In the genomic region with DNA sequence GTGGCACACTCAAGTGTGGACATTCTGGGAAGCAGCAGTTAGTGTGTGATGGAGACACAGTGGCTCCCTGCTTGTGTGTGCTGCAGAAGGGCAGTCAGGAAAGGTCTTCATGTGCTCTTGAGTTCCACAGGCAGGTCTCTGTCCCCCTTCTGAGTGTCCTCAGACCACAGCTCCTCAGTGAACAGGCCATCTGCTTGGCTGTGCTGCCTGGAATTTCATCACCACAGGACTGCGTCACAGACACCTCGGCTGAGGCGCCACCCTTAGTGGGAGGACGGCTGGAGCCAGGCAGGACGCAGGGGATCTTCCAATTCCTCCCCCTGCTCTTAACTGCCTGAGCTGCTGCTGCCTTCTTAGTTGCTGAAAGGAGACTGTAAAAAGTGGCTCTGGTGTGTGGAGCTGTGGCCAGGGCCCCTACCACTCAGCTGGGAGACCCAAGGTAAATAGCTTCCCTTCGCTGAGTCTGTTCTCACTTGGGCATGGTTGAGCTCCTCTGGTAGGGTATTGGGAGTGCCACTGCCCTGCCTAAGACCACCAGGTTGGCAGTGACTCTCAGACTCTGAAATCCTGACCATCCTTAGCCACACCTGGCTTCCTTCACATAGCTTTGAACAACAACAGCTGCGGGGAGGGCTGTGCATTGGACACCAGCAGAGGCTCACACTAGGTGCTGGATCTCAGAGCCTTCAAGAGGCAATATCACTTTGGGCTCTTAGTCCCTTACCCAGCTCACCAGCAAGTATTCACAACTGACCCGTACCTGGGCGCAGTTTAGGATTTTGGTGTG, we compare ENCODE assay signal across 10 mouse cellular contexts. TPM values are rescaled to one million over a fixed set of nuclear protein-coding genes. Genes with fewer than 3 reads are reported as not detected.
DNase-seq lines count a peak whose midpoint lies in the region; ATAC-seq lines count a peak whose summit lies in the region.
"Had no signal": no experiment of that assay in that cellular context is flagged by ENCODE, and none has a peak within 500 bp of the region (broad histone marks: within the 10 kb centered on the region; RNA-seq: fewer than 3 reads in every experiment).

No protein-coding gene starts in this region.

- intact Hi-C loops in left cerebral cortex, postnatal 4 days (cut with DNase I) = no loop called here

- peak; percentile 87 for DNase-seq in right cerebral cortex, adult 18-20 months
- DNase-seq in right cerebral cortex, postnatal 4 days = no peak
- DNase-seq in left cerebral cortex, postnatal 4 days = peak; percentile 65
- peak; percentile 39 to 78 for DNase-seq in urinary bladder, postnatal 36 days (ENCODE audit: low spot score in 2 of 2)
- no peak for DNase-seq in testis, postnatal 14 days (ENCODE audit: low spot score)

- peaks cover 56% of the 10 kb centered on the region for H3K4me1 ChIP-seq in embryonic facial prominence, embryonic 15.5 days
- peaks cover 60 to 85% of the 10 kb centered on the region in 2 experiments for H3K4me1 ChIP-seq in heart, embryonic 14.5 days (ENCODE audit: control insufficient read depth in 2 of 2, insufficient read depth in 2 of 2, low read length in 2 of 2)
- H3K4me1 ChIP-seq in megakaryocyte, embryonic 14.5 days = peaks cover 100% of the 10 kb centered on the region

- no peaks in the 10 kb centered on the region for H3K9me3 ChIP-seq in embryonic facial prominence, embryonic 15.5 days (replicated peaks)
- H3K9me3 ChIP-seq in heart, embryonic 14.5 days (ENCODE audit: control insufficient read depth, low read length) = no peaks in the 10 kb centered on the region
- H3K9me3 ChIP-seq in megakaryocyte, embryonic 14.5 days = no peaks in the 10 kb centered on the region

- H3K36me3 ChIP-seq in embryonic facial prominence, embryonic 15.5 days = peaks cover 18% of the 10 kb centered on the region
- peaks cover 19% of the 10 kb centered on the region for H3K36me3 ChIP-seq in heart, embryonic 14.5 days (ENCODE audit: control insufficient read depth, insufficient read depth, low read length)
- H3K36me3 ChIP-seq in megakaryocyte, embryonic 14.5 days (replicated peaks; ENCODE audit: low read length) = peaks cover 90% of the 10 kb centered on the region

- no peak overlapping the region for H3K9ac ChIP-seq in embryonic facial prominence, embryonic 15.5 days
- H3K9ac ChIP-seq in heart, embryonic 14.5 days (ENCODE audit: low read length) = peak overlapping the region; percentile 52; the same call in 1 of the 2 replicates

- WGBS in embryonic facial prominence, embryonic 15.5 days = 68% methylated on average over 9 of the region's 9 CpGs
- WGBS in heart, embryonic 14.5 days = 42% methylated on average over 9 of the region's 9 CpGs

- H3K27me3 ChIP-seq in embryonic facial prominence, embryonic 15.5 days = no peaks in the 10 kb centered on the region
- no peaks in the 10 kb centered on the region for H3K27me3 ChIP-seq in heart, embryonic 14.5 days (ENCODE audit: control insufficient read depth, insufficient read depth, low read length)
- no peaks in the 10 kb centered on the region for H3K27me3 ChIP-seq in megakaryocyte, embryonic 14.5 days (replicated peaks)
- H3K27me3 ChIP-seq: Patski had no signal

- no peak for ATAC-seq in embryonic facial prominence, embryonic 15.5 days (ENCODE audit: insufficient number of reproducible peaks, low FRiP score, low TSS enrichment, low read depth)
- peak; percentile 59; the same call in 1 of the 2 replicates for ATAC-seq in heart, embryonic 14.5 days (ENCODE audit: insufficient number of reproducible peaks, insufficient read depth, low FRiP score, low read depth)
- ATAC-seq: Patski had no signal

- H3K4me3 ChIP-seq in embryonic facial prominence, embryonic 15.5 days (replicated peaks) = no peak overlapping the region
- H3K4me3 ChIP-seq in heart, embryonic 14.5 days (ENCODE audit: control insufficient read depth in 1 of 2, insufficient read depth in 1 of 2, low read depth in 1 of 2, low read length in 2 of 2) = no peak overlapping the region
- peak overlapping the region; percentile 47 for H3K4me3 ChIP-seq in megakaryocyte, embryonic 14.5 days (replicated peaks)

- peak overlapping the region; percentile 31; the same call in 1 of the 2 replicates for H3K27ac ChIP-seq in embryonic facial prominence, embryonic 15.5 days (replicated peaks)
- peak overlapping the region; percentile 53 to 76 for H3K27ac ChIP-seq in heart, embryonic 14.5 days (replicated peaks in 1 of 2; ENCODE audit: control insufficient read depth in 1 of 2, insufficient read depth in 1 of 2, low read depth in 2 of 2, low read length in 2 of 2)

- no peak overlapping the region for H3K4me2 ChIP-seq in embryonic facial prominence, embryonic 15.5 days (replicated peaks)
- H3K4me2 ChIP-seq in heart, embryonic 14.5 days (ENCODE audit: low read length) = peak overlapping the region; percentile 11

RNA-seq across cellular contexts. Expression of a gene that starts 14.3 kb away (rescaled TPM):
- 114 and 117 TPM in 2 replicates for polyA plus RNA-seq in embryonic facial prominence, embryonic 15.5 days (2015; fragmentation: Nextera tagmentation; extraction: Ambion mirVana)
- 66.5 and 76.0 TPM in 2 replicates for polyA plus RNA-seq in heart, embryonic 14.5 days (2014; fragmentation: Nextera tagmentation; extraction: Ambion mirVana)
- total RNA-seq in left cerebral cortex, postnatal 4 days (2021) = 10 to 100 TPM; 68.1 to 72.0 TPM
- polyA plus RNA-seq in megakaryocyte, embryonic 14.5 days (2012; ENCODE audit: insufficient read depth, low replicate concordance) = 72.3 and 86.4 TPM in 2 replicates

RNA-seq across cellular contexts. Expression of a gene that starts 48.0 kb away (rescaled TPM):
- 0.60 and 1.3 TPM in 2 replicates for polyA plus RNA-seq in embryonic facial prominence, embryonic 15.5 days (2015; fragmentation: Nextera tagmentation; extraction: Ambion mirVana)
- 0.32 TPM in 1 of 2 replicates, not detected in the other for polyA plus RNA-seq in heart, embryonic 14.5 days (2014; fragmentation: Nextera tagmentation; extraction: Ambion mirVana)
- total RNA-seq in left cerebral cortex, postnatal 4 days (2021) = 10 to 100 TPM; 80.0 to 91.0 TPM
- not detected in 2 replicates for polyA plus RNA-seq in megakaryocyte, embryonic 14.5 days (2012; ENCODE audit: insufficient read depth, low replicate concordance)
- total RNA-seq: hematopoietic stem cell, adult 5-6 weeks had no signal

RNA-seq across cellular contexts. Expression of a gene that starts 52.7 kb away (rescaled TPM):
- 36.4 and 38.0 TPM in 2 replicates for polyA plus RNA-seq in embryonic facial prominence, embryonic 15.5 days (2015; fragmentation: Nextera tagmentation; extraction: Ambion mirVana)
- 31.0 TPM in 2 replicates for polyA plus RNA-seq in heart, embryonic 14.5 days (2014; fragmentation: Nextera tagmentation; extraction: Ambion mirVana)
- 10 to 100 TPM; 27.4 to 33.1 TPM for total RNA-seq in left cerebral cortex, postnatal 4 days (2021)
- polyA plus RNA-seq in megakaryocyte, embryonic 14.5 days (2012; ENCODE audit: insufficient read depth, low replicate concordance) = 19.6 and 32.1 TPM in 2 replicates

RNA-seq across cellular contexts. Expression of a gene that starts 52.7 kb away (rescaled TPM):
- polyA plus RNA-seq in embryonic facial prominence, embryonic 15.5 days (2015; fragmentation: Nextera tagmentation; extraction: Ambion mirVana) = 121 and 122 TPM in 2 replicates
- polyA plus RNA-seq in heart, embryonic 14.5 days (2014; fragmentation: Nextera tagmentation; extraction: Ambion mirVana) = 54.5 and 61.7 TPM in 2 replicates
- 100 to 1,000 TPM; 175 to 222 TPM for total RNA-seq in left cerebral cortex, postnatal 4 days (2021)
- polyA plus RNA-seq in megakaryocyte, embryonic 14.5 days (2012; ENCODE audit: insufficient read depth, low replicate concordance) = 66.2 and 97.1 TPM in 2 replicates

Comparison
In these comparisons a context has a peak if more than half of its experiments do, and no peak if none do; other contexts are left out.
1. DNase-seq: peak in right cerebral cortex, adult 18-20 months (single experiment), left cerebral cortex, postnatal 4 days (single experiment) and urinary bladder, postnatal 36 days (2 of 2); none in right cerebral cortex, postnatal 4 days (single experiment) and testis, postnatal 14 days (single experiment).